Mouse (Mus musculus) heart, postnatal 14 days (tissue): ENCODE results near the gene Scgb2b21. TPM values are rescaled to one million over a fixed set of nuclear protein-coding genes. Genes with fewer than 3 reads are reported as not detected.
"Not testable (repeated sequence)": the region's sequence is repeated elsewhere in the genome, so short reads cannot be mapped to it uniquely, and the experiment has no call there.

Experiments used
- DNase-seq, 2 experiments: peaks; one replicate each; pipeline ENCODE4 v3.0.0; 2021 to 2022
- intact Hi-C: fragments of 180-260 bp; cut with DNase I; formaldehyde crosslinking; loops from one replicate; pipeline ENCODE4 v1.15.1; 2025
- long read RNA-seq, 2 experiments: library from polyadenylated mRNA; stranded (forward); transcript quantifications; one replicate each; pipeline ENCODE4 v2.0.0; 2021
- total RNA-seq, 2 experiments: library from RNA; stranded (reverse); gene quantifications; 2 replicates each; pipeline ENCODE4 v1.2.3; 2021

Scgb2b21 gene
- not detected for total RNA-seq
- long read RNA-seq, experiment 1: 0 reads
- long read RNA-seq, experiment 2: 0 reads

GRCm38 (mm10) chr7:33520358-33520757 lies at the start of gene Scgb2b21:
Gene Scgb2b21, minus strand, starts transcription at chr7:33520458.
- DNase-seq: no peak
- intact Hi-C loops: no loop called here

DNA sequence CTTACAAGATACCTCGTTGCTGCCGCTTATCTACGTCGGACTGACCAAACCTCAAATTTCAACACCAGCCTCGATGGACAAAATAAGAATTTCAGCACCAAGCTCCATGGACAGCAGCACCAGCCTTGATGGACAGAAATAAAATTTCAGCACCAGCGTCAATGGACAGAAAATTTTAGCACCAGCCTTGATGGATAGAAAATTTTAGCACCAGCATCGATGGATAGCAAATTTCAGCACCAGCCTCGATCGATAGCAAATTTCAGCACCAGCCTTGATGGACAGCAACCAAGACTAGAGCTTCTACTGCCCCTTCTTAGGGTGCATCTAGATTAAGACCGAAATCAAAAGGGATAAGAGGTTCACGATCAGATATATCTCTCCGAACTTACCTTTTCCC lies 23.2 kb upstream of the Scgb2b21 start:
- DNase-seq, intact Hi-C loops: not testable (repeated sequence)

Other genes with a start within 250 kb of the Scgb2b21 start
- not detected for gene Scgb2b19, start 240.1 kb downstream of the Scgb2b21 start, total RNA-seq
- not detected for gene Scgb1b19, start 233.2 kb downstream of the Scgb2b21 start, total RNA-seq
- not detected for gene Scgb2b20, start 154.1 kb downstream of the Scgb2b21 start, total RNA-seq
- not detected for gene Scgb1b20, start 147.2 kb downstream of the Scgb2b21 start, total RNA-seq
- not detected for gene Scgb2b24, start 218.9 kb upstream of the Scgb2b21 start, total RNA-seq
- not detected for gene Scgb1b24, start 223.3 kb upstream of the Scgb2b21 start, total RNA-seq